Mouse (Mus musculus): ENCODE results near the gene Zfp300. TPM values are rescaled to one million over a fixed set of nuclear protein-coding genes. Genes with fewer than 3 reads are reported as not detected.
A peak's percentile ranks its signal among the peaks of the same experiment; 100 is the strongest.

Gene Zfp300
- polyA plus RNA-seq (2015; fragmentation: Nextera tagmentation; extraction: Ambion mirVana) = 0.06 and 0.14 TPM in 2 replicates

- peak within 1 kb of the TSS; percentile 50 for H3K4me3 ChIP-seq (replicated peaks)
- no peak for ATAC-seq (ENCODE audit: insufficient read depth)
- no peaks in the 10 kb centered on the region for H3K36me3 ChIP-seq (replicated peaks)
- 17% methylated on average over 27 of the region's 27 CpGs for WGBS (ENCODE audit: insufficient replicate concordance)
- H3K27me3 ChIP-seq = no peaks in the 10 kb centered on the region
- H3K4me2 ChIP-seq = peak within 1 kb of the TSS; percentile 61
- H3K4me1 ChIP-seq (replicated peaks) = no peaks in the 10 kb centered on the region
- H3K9ac ChIP-seq = no peak within 1 kb of the TSS
- no peaks in the 10 kb centered on the region for H3K9me3 ChIP-seq (replicated peaks)
- H3K27ac ChIP-seq (replicated peaks) = no peak within 1 kb of the TSS
Measured at GRCm38 (mm10) chrX:21088983-21089866, at the start of gene Zfp300. Zfp300 (minus strand) TSS chrX:21089527.

DNA sequence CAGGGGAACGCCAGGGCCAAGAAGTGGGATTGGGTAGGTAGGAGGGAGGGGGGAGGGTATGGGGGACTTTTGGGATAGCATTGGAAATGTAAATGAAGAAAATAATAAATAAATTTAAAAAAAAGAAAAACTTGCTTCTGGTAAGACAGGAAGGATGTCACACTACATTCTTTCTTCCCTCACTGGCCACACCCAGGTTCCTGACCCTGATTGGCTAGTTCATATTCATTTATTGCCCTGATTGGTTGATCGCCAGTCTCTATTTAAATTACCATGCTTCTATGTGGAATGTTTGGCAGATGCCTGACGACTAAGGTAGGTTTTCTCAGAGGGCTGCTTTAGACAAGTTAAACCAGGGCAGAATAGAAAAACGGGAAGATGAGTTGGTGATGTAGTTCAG lies 26.2 kb upstream of the Zfp300 start, which contains the start of gene Ssxa1:
Ssxa1 (plus strand) TSS at position 301 of the 400 bp plus-strand sequence.
- Histone ChIP-seq H3K9me3 (replicated peaks) (no peaks in the 10 kb centered on the region), H3K9ac (no peak within 1 kb of the TSS), H3K27me3 (no peaks in the 10 kb centered on the region), H3K4me3 (replicated peaks) (no peak within 1 kb of the TSS), H3K4me1 (replicated peaks) (no peaks in the 10 kb centered on the region), H3K27ac (replicated peaks) (no peak within 1 kb of the TSS), H3K36me3 (replicated peaks) (no peaks in the 10 kb centered on the region), H3K4me2 (no peak within 1 kb of the TSS)
- WGBS (ENCODE audit: insufficient replicate concordance) = 62% methylated on average over 4 of the region's 4 CpGs
- no peak for ATAC-seq (ENCODE audit: insufficient read depth)

- H3K4me1 ChIP-seq (replicated peaks) = no peaks in the 10 kb centered on the region
- peak overlapping the region; percentile 61 for H3K4me2 ChIP-seq
- WGBS (ENCODE audit: insufficient replicate concordance) = 49% methylated on average over 7 of the region's 7 CpGs
- H3K9ac ChIP-seq = no peak overlapping the region
- ATAC-seq (ENCODE audit: insufficient read depth) = no peak
- H3K4me3 ChIP-seq (replicated peaks) = no peak overlapping the region
- no peak overlapping the region for H3K27ac ChIP-seq (replicated peaks)
- no peaks in the 10 kb centered on the region for H3K36me3 ChIP-seq (replicated peaks)
- H3K27me3 ChIP-seq = no peaks in the 10 kb centered on the region
- H3K9me3 ChIP-seq (replicated peaks) = no peaks in the 10 kb centered on the region
Measured at GRCm38 (mm10) chrX:21089867-21090239, 526 bp upstream of the Zfp300 start.

- Histone ChIP-seq H3K9me3 (replicated peaks) (no peaks in the 10 kb centered on the region), H3K27ac (replicated peaks) (no peak overlapping the region), H3K4me1 (replicated peaks) (no peaks in the 10 kb centered on the region), H3K36me3 (replicated peaks) (no peaks in the 10 kb centered on the region), H3K4me3 (replicated peaks) (peak overlapping the region; percentile 50), H3K4me2 (peak overlapping the region; percentile 61), H3K9ac (no peak overlapping the region), H3K27me3 (no peaks in the 10 kb centered on the region)
- no peak for ATAC-seq (ENCODE audit: insufficient read depth)
- 30% methylated on average over 6 of the region's 6 CpGs for WGBS (ENCODE audit: insufficient replicate concordance)
Measured at GRCm38 (mm10) chrX:21088645-21088982, 713 bp downstream of the Zfp300 start.

DNA sequence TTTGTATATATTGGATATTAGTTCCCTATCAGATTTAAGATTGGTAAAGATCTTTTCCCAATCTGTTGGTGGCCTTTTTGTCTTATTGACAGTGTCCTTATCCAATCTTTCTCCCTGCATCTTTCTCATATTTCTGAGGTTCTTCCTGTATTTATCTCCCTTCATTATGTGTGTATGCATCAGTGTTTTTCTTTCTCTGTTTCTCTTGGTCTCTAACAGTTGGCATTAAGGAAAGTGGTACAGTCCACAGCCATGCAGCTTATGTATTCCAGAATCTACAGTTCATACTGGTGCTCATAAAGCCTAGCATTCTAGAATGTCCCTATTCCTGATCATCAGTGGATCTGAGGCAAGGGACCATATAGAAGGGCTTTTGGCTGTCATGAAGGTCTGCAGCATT lies 21.2 kb downstream of the Zfp300 start, which contains the start of gene Spaca5:
Spaca5 (plus strand) TSS at position 301 of the 400 bp plus-strand sequence.
- Histone ChIP-seq H3K4me1 (replicated peaks) (no peaks in the 10 kb centered on the region), H3K27me3 (no peaks in the 10 kb centered on the region), H3K9ac (no peak within 1 kb of the TSS), H3K27ac (replicated peaks) (no peak within 1 kb of the TSS), H3K4me3 (replicated peaks) (no peak within 1 kb of the TSS), H3K9me3 (replicated peaks) (no peaks in the 10 kb centered on the region), H3K4me2 (no peak within 1 kb of the TSS), H3K36me3 (replicated peaks) (no peaks in the 10 kb centered on the region)
- no peak for ATAC-seq (ENCODE audit: insufficient read depth)

DNA sequence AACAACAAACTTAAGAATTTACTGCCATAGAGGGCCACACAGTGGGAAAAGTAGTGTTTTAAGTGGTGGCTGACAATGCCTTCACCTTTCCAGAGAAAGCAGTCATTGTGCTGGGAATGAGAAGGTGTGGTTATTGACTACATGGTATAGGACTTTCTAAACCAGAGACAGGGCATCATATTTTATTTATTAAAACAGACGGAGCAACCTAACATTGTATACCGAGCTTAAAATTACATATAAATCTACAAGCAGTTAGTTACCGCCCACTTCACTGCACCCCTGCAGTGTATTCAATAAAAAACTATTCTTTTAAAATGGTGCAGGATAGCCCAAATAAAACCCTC lies 26.8 kb downstream of the Zfp300 start:
- H3K36me3 ChIP-seq (replicated peaks) = no peaks in the 10 kb centered on the region
- H3K27me3 ChIP-seq = no peaks in the 10 kb centered on the region
- H3K4me2 ChIP-seq = peak overlapping the region; percentile 62
- H3K9ac ChIP-seq = no peak overlapping the region
- no peaks in the 10 kb centered on the region for H3K9me3 ChIP-seq (replicated peaks)
- no peak overlapping the region for H3K27ac ChIP-seq (replicated peaks)
- no peak for ATAC-seq (ENCODE audit: insufficient read depth)
- H3K4me1 ChIP-seq (replicated peaks) = no peaks in the 10 kb centered on the region
- H3K4me3 ChIP-seq (replicated peaks) = peak overlapping the region; percentile 64
- WGBS (ENCODE audit: insufficient replicate concordance) = 63% methylated on average over 3 of the region's 3 CpGs

- Histone ChIP-seq H3K4me2 (peak within 1 kb of the TSS; percentile 62), H3K4me1 (replicated peaks) (no peaks in the 10 kb centered on the region), H3K9ac (peak within 1 kb of the TSS; percentile 47), H3K27ac (replicated peaks) (no peak within 1 kb of the TSS), H3K27me3 (no peaks in the 10 kb centered on the region), H3K4me3 (replicated peaks) (peak within 1 kb of the TSS; percentile 64), H3K9me3 (replicated peaks) (no peaks in the 10 kb centered on the region), H3K36me3 (replicated peaks) (no peaks in the 10 kb centered on the region)
- peak; percentile 87 for ATAC-seq (ENCODE audit: insufficient read depth)
- 17% methylated on average over 25 of the region's 25 CpGs for WGBS (ENCODE audit: insufficient replicate concordance)
Measured at GRCm38 (mm10) chrX:21061866-21062543, 27.3 kb downstream of the Zfp300 start, which contains the start of gene Zfp182. Zfp182 (minus strand) TSS chrX:21062316.

GRCm38 (mm10) chrX:21061460-21061859 lies 27.9 kb downstream of the Zfp300 start:
- no peaks in the 10 kb centered on the region for H3K4me1 ChIP-seq (replicated peaks)
- no peaks in the 10 kb centered on the region for H3K9me3 ChIP-seq (replicated peaks)
- H3K27ac ChIP-seq (replicated peaks) = no peak overlapping the region
- H3K36me3 ChIP-seq (replicated peaks) = no peaks in the 10 kb centered on the region
- 26% methylated on average over 9 of the region's 9 CpGs for WGBS (ENCODE audit: insufficient replicate concordance)
- no peak; the same call in 1 of the 2 replicates for ATAC-seq (ENCODE audit: insufficient read depth)
- H3K4me3 ChIP-seq (replicated peaks) = peak overlapping the region; percentile 64
- peak overlapping the region; percentile 62 for H3K4me2 ChIP-seq
- H3K27me3 ChIP-seq = no peaks in the 10 kb centered on the region
- peak overlapping the region; percentile 47 for H3K9ac ChIP-seq

Other genes with a start within 250 kb of the Zfp300 start
- 2.0 and 2.2 TPM in 2 replicates for gene Timp1, start 219.4 kb downstream of the Zfp300 start, polyA plus RNA-seq (2015; fragmentation: Nextera tagmentation; extraction: Ambion mirVana)
- 0.06 and 0.09 TPM in 2 replicates for gene Syn1, start 168.5 kb downstream of the Zfp300 start, polyA plus RNA-seq (2015; fragmentation: Nextera tagmentation; extraction: Ambion mirVana)
- 39.0 and 51.4 TPM in 2 replicates for gene Cfp, start 158.0 kb downstream of the Zfp300 start, polyA plus RNA-seq (2015; fragmentation: Nextera tagmentation; extraction: Ambion mirVana)
- gene Elk1, start 138.9 kb downstream of the Zfp300 start, polyA plus RNA-seq (2015; fragmentation: Nextera tagmentation; extraction: Ambion mirVana) = 2.2 TPM in 2 replicates
- gene Uxt, start 127.5 kb downstream of the Zfp300 start, polyA plus RNA-seq (2015; fragmentation: Nextera tagmentation; extraction: Ambion mirVana) = 31.1 and 38.3 TPM in 2 replicates
- 1.4 and 1.5 TPM in 2 replicates for gene Zfp182, start 27.2 kb downstream of the Zfp300 start, polyA plus RNA-seq (2015; fragmentation: Nextera tagmentation; extraction: Ambion mirVana)
- gene Spaca5, start 21.1 kb downstream of the Zfp300 start, polyA plus RNA-seq (2015; fragmentation: Nextera tagmentation; extraction: Ambion mirVana) = not detected in 2 replicates
- not detected in 2 replicates for gene Ssxa1, start 26.3 kb upstream of the Zfp300 start, polyA plus RNA-seq (2015; fragmentation: Nextera tagmentation; extraction: Ambion mirVana)
- gene Gm21876, start 86.1 kb upstream of the Zfp300 start, polyA plus RNA-seq (2015; fragmentation: Nextera tagmentation; extraction: Ambion mirVana) = not detected in 2 replicates

Data from liver, embryonic 15.5 days (tissue).